Comparison of ENCODE assay signal across 18 mouse cellular contexts in genomic region chr2:52563277-52563676, GRCm38 (mm10).
DNase-seq lines count a peak whose midpoint lies in the region; ATAC-seq and TF ChIP-seq lines count a peak whose summit lies in the region.
"Had no signal": no experiment of that assay in that cellular context is flagged by ENCODE, and none has a peak within 500 bp of the region (broad histone marks: within the 10 kb centered on the region; RNA-seq: fewer than 3 reads in every experiment).

No protein-coding gene starts in this region.

- H3K4me1 ChIP-seq in cerebellum, adult 2 months (ENCODE audit: control insufficient read depth, insufficient read depth, low read length), result peaks cover 25% of the 10 kb centered on the region
- H3K4me1 ChIP-seq in heart, embryonic 11.5 days (ENCODE audit: control insufficient read depth, insufficient read depth, low read length), result no peaks in the 10 kb centered on the region
- H3K4me1 ChIP-seq: embryonic facial prominence, embryonic 12.5 days had no signal

- no peak for ATAC-seq in heart, embryonic 11.5 days (replicated peaks; ENCODE audit: insufficient number of reproducible peaks, low FRiP score, low TSS enrichment)
- ATAC-seq: forebrain, embryonic 13.5 days; forebrain, embryonic 15.5 days; forebrain, postnatal 0 days had no signal

- DNase-seq in cerebellum, adult 2 months, result peak in 1 of 2 experiments; percentile 46
- no peak for DNase-seq in cerebellum, postnatal 36 days
- peak; percentile 33 to 53 for DNase-seq in cerebellum, postnatal 25 days
- no peak for DNase-seq in cerebellum, postnatal 10 days
- peak; percentile 87 for DNase-seq in heart, adult 11 months
- DNase-seq in brain, adult 2 months (ENCODE audit: low read depth, low spot score), result peak; percentile 53
- DNase-seq in layer of hippocampus, postnatal 10 days (ENCODE audit: low spot score in 2 of 2), result no peak
- DNase-seq: adrenal gland, adult 2 months; adrenal gland, postnatal 10 days; adrenal gland, postnatal 25 days; cerebellum, adult 18-20 months; cerebellum, postnatal 14 days; forebrain, postnatal 0 days had no signal

- H3K36me3 ChIP-seq in heart, embryonic 11.5 days (ENCODE audit: control insufficient read depth, insufficient read depth, low read length), result no peaks in the 10 kb centered on the region
- H3K36me3 ChIP-seq: embryonic facial prominence, embryonic 10.5 days; embryonic facial prominence, embryonic 12.5 days; forebrain, embryonic 15.5 days had no signal

- no peak for TF ChIP-seq CTCF in cerebellum, adult 2 months (IDR thresholded peaks at IDR 0.05; ENCODE audit: borderline replicate concordance, insufficient read depth, low read depth, low read length)

- TF ChIP-seq POLR2A in cerebellum, adult 2 months (IDR thresholded peaks at IDR 0.05; ENCODE audit: borderline replicate concordance, insufficient read depth, low read length), result no peak

- no peaks in the 10 kb centered on the region for H3K27me3 ChIP-seq in cerebellum, adult 2 months (ENCODE audit: control insufficient read depth, insufficient read depth, low read length)
- no peaks in the 10 kb centered on the region for H3K27me3 ChIP-seq in heart, embryonic 11.5 days (ENCODE audit: control insufficient read depth, insufficient read depth, low read length)
- H3K27me3 ChIP-seq: embryonic facial prominence, embryonic 12.5 days; forebrain, embryonic 13.5 days; forebrain, embryonic 15.5 days had no signal

- H3K4me3 ChIP-seq in cerebellum, adult 2 months (replicated peaks; ENCODE audit: insufficient read depth, low read depth, low read length), result no peak overlapping the region
- H3K4me3 ChIP-seq in heart, embryonic 11.5 days (ENCODE audit: low read depth, low read length), result no peak overlapping the region
- H3K4me3 ChIP-seq: embryonic facial prominence, embryonic 10.5 days; embryonic facial prominence, embryonic 12.5 days; forebrain, embryonic 13.5 days; forebrain, embryonic 15.5 days had no signal

- no peak overlapping the region for H3K9ac ChIP-seq in heart, embryonic 11.5 days (ENCODE audit: low read depth, low read length)
- H3K9ac ChIP-seq: embryonic facial prominence, embryonic 12.5 days; forebrain, embryonic 13.5 days; forebrain, embryonic 15.5 days; forebrain, postnatal 0 days had no signal

- 33% methylated on average over 5 of the region's 5 CpGs for WGBS in cerebellum, adult 2 months
- 85% methylated on average over 5 of the region's 5 CpGs for WGBS in heart, embryonic 11.5 days (ENCODE audit: insufficient replicate concordance)

- H3K27ac ChIP-seq in cerebellum, adult 2 months (ENCODE audit: insufficient read depth, low read length), result peak overlapping the region; percentile 95
- no peak overlapping the region for H3K27ac ChIP-seq in heart, embryonic 11.5 days (ENCODE audit: low read depth, low read length)
- H3K27ac ChIP-seq: embryonic facial prominence, embryonic 10.5 days; embryonic facial prominence, embryonic 12.5 days; forebrain, embryonic 13.5 days; forebrain, embryonic 15.5 days had no signal

- H3K9me3 ChIP-seq in heart, embryonic 11.5 days (replicated peaks; ENCODE audit: control insufficient read depth, low read length), result no peaks in the 10 kb centered on the region
- H3K9me3 ChIP-seq: embryonic facial prominence, embryonic 10.5 days; embryonic facial prominence, embryonic 12.5 days; forebrain, embryonic 13.5 days; forebrain, embryonic 15.5 days had no signal

- no peak overlapping the region for H3K4me2 ChIP-seq in heart, embryonic 11.5 days
- H3K4me2 ChIP-seq: embryonic facial prominence, embryonic 12.5 days; forebrain, embryonic 13.5 days; forebrain, embryonic 15.5 days had no signal

Comparison
In these comparisons a context has a peak if more than half of its experiments do, and no peak if none do; other contexts are left out.
1. DNase-seq: peak in cerebellum, postnatal 25 days (2 of 2), heart, adult 11 months (single experiment) and brain, adult 2 months (single experiment); none in cerebellum, postnatal 36 days (0 of 2), cerebellum, postnatal 10 days (0 of 2) and layer of hippocampus, postnatal 10 days (0 of 2).